Comparison of ENCODE assay signal across 10 mouse cellular contexts in the genomic region with DNA sequence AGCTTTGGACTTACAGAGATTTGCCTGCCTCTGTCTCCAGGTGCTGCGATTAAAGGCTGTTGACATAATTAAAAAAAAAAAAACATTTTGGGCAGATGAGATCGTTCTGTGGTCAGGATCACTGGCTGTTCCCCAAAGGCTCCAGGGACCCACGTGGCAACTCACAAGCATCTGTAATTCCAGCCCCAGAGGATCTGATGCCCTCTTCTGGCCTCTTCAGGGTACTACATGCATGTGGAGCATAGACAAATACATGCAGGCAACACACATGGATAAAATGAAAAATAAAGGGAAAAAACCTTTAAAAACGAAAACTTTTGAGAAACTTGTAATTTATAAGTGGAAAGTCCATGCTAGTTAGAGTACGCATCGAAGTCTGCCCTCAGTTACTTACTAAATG. TPM values are rescaled to one million over a fixed set of nuclear protein-coding genes. Genes with fewer than 3 reads are reported as not detected.
DNase-seq lines count a peak whose midpoint lies in the region; ATAC-seq and TF ChIP-seq lines count a peak whose summit lies in the region.
"Had no signal": no experiment of that assay in that cellular context is flagged by ENCODE, and none has a peak within 500 bp of the region (broad histone marks: within the 10 kb centered on the region; RNA-seq: fewer than 3 reads in every experiment).

No protein-coding gene starts in this region.

- H3K4me1 ChIP-seq in kidney, adult 2 months (ENCODE audit: control insufficient read depth, insufficient read depth, low read length): no peaks in the 10 kb centered on the region
- no peaks in the 10 kb centered on the region for H3K4me1 ChIP-seq in kidney, embryonic 15.5 days
- H3K4me1 ChIP-seq in MEL (ENCODE audit: control insufficient read depth in 1 of 2, insufficient read depth in 2 of 2, low read length in 2 of 2): peaks cover 0 to 13% of the 10 kb centered on the region in 2 experiments; a peak in 3 of 4 replicates
- H3K4me1 ChIP-seq in cortical plate, adult 2 months (ENCODE audit: control insufficient read depth, insufficient read depth, low read length): no peaks in the 10 kb centered on the region
- H3K4me1 ChIP-seq: embryonic facial prominence, embryonic 13.5 days had no signal

- no peak for ATAC-seq in kidney, embryonic 15.5 days (replicated peaks; ENCODE audit: low FRiP score)
- ATAC-seq in megakaryocyte, adult 5-6 weeks (ENCODE audit: poor library complexity, severe bottlenecking): peak; percentile 73
- ATAC-seq in frontal cortex, adult (ENCODE audit: low TSS enrichment): no peak

- no peak overlapping the region for H3K4me3 ChIP-seq in kidney, adult 2 months (ENCODE audit: insufficient read depth, low read depth, low read length)
- H3K4me3 ChIP-seq in kidney, embryonic 15.5 days (replicated peaks): no peak overlapping the region
- H3K4me3 ChIP-seq in MEL (ENCODE audit: control insufficient read depth in 1 of 2, insufficient read depth in 1 of 2, low read depth in 2 of 2, low read length in 2 of 2): no peak overlapping the region
- no peak overlapping the region for H3K4me3 ChIP-seq in cortical plate, adult 2 months (ENCODE audit: insufficient read depth, low read length)
- H3K4me3 ChIP-seq: embryonic facial prominence, embryonic 13.5 days had no signal

- H3K79me2 ChIP-seq in MEL (ENCODE audit: control insufficient read depth, insufficient read depth, low read length, poor library complexity): no peaks in the 10 kb centered on the region

- TF ChIP-seq EP300 in MEL (IDR thresholded peaks at IDR 0.05; ENCODE audit: low read depth in 1 of 2, low read length in 2 of 2): no peak

- WGBS in kidney, adult 2 months: 64% methylated on average over 6 of the region's 6 CpGs
- WGBS in kidney, embryonic 15.5 days: 68% methylated on average over 6 of the region's 6 CpGs

- H3K27me3 ChIP-seq in kidney, adult 2 months (replicated peaks; ENCODE audit: control insufficient read depth, insufficient read depth, low read length): no peaks in the 10 kb centered on the region
- no peaks in the 10 kb centered on the region for H3K27me3 ChIP-seq in kidney, embryonic 15.5 days
- H3K27me3 ChIP-seq in MEL (ENCODE audit: control insufficient read depth in 1 of 2, insufficient read depth in 2 of 2, low read length in 2 of 2): no peaks in the 10 kb centered on the region
- H3K27me3 ChIP-seq: embryonic facial prominence, embryonic 13.5 days had no signal

- no peaks in the 10 kb centered on the region for H3K36me3 ChIP-seq in kidney, adult 2 months (ENCODE audit: control insufficient read depth, insufficient read depth, low read length)
- H3K36me3 ChIP-seq in kidney, embryonic 15.5 days: no peaks in the 10 kb centered on the region
- peaks cover 0 to 3% of the 10 kb centered on the region in 2 experiments; a peak in 1 of 4 replicates for H3K36me3 ChIP-seq in MEL (ENCODE audit: control insufficient read depth in 1 of 2, insufficient read depth in 2 of 2, low read length in 2 of 2)
- H3K36me3 ChIP-seq: embryonic facial prominence, embryonic 13.5 days had no signal

- TF ChIP-seq POLR2A in kidney, adult 2 months (IDR thresholded peaks at IDR 0.05; ENCODE audit: low read depth, low read length): no peak
- TF ChIP-seq POLR2A in MEL (IDR thresholded peaks at IDR 0.05; ENCODE audit: control insufficient read depth in 1 of 2, insufficient read depth in 1 of 2, low read depth in 1 of 2, low read length in 2 of 2, poor library complexity in 1 of 2): no peak
- TF ChIP-seq POLR2A in cortical plate, adult 2 months (IDR thresholded peaks at IDR 0.05; ENCODE audit: extremely low read depth, insufficient read depth, low read length): no peak

- TF ChIP-seq CTCF in kidney, adult 2 months (conservative IDR thresholded peaks at IDR 0.05; ENCODE audit: insufficient read depth, insufficient read length, low read depth, low read length): peak; percentile 56
- peak; percentile 71 to 90 (median 81) for TF ChIP-seq CTCF in MEL (IDR thresholded peaks at IDR 0.05 in 2 of 3, conservative IDR thresholded peaks at IDR 0.05 in 1 of 3; ENCODE audit: control insufficient read depth in 1 of 3, insufficient read depth in 1 of 3, low read depth in 2 of 3, low read length in 3 of 3, poor library complexity in 1 of 3, severe bottlenecking in 1 of 3)
- 0 out of 2 replicates have a peak, but pooled peaks have one; percentile 12 for TF ChIP-seq CTCF in cortical plate, adult 2 months (IDR thresholded peaks at IDR 0.05; ENCODE audit: extremely low read depth, insufficient read depth, low read length)

- H3K9me3 ChIP-seq in kidney, embryonic 15.5 days (replicated peaks): no peaks in the 10 kb centered on the region
- no peaks in the 10 kb centered on the region for H3K9me3 ChIP-seq in MEL (replicated peaks; ENCODE audit: insufficient read depth, low read length)
- H3K9me3 ChIP-seq: embryonic facial prominence, embryonic 13.5 days had no signal

- TF ChIP-seq RAD21 in MEL (IDR thresholded peaks at IDR 0.05; ENCODE audit: low read depth, low read length): peak; percentile 69

- no peak overlapping the region for H3K4me2 ChIP-seq in kidney, embryonic 15.5 days
- H3K4me2 ChIP-seq: embryonic facial prominence, embryonic 13.5 days had no signal

- DNase-seq in kidney, adult 2 months: peak; percentile 17
- DNase-seq in MEL (ENCODE audit: low read depth, low spot score): peak; percentile 89
- DNase-seq in gastrocnemius, adult 18-20 months (ENCODE audit: low spot score): no peak
- DNase-seq in gastrocnemius, postnatal 25 days: no peak

- H3K27ac ChIP-seq in kidney, adult 2 months (ENCODE audit: insufficient read depth, low read depth, low read length): no peak overlapping the region
- no peak overlapping the region for H3K27ac ChIP-seq in kidney, embryonic 15.5 days
- no peak overlapping the region for H3K27ac ChIP-seq in MEL (ENCODE audit: control insufficient read depth, low read depth, low read length)
- no peak overlapping the region for H3K27ac ChIP-seq in cortical plate, adult 2 months (ENCODE audit: insufficient read depth, low read length)
- H3K27ac ChIP-seq: embryonic facial prominence, embryonic 13.5 days had no signal

- H3K9ac ChIP-seq in kidney, embryonic 15.5 days: no peak overlapping the region
- no peak overlapping the region for H3K9ac ChIP-seq in MEL (ENCODE audit: control insufficient read depth, low read depth, low read length, poor library complexity, severe bottlenecking)
- H3K9ac ChIP-seq: embryonic facial prominence, embryonic 13.5 days had no signal

TF ChIP-seq in MEL, 35 proteins besides CTCF, POLR2A, EP300 and RAD21 (continues in another document):
- TF ChIP-seq MXI1 (IDR thresholded peaks at IDR 0.05; ENCODE audit: low read depth, low read length): peak; percentile 93
- TF ChIP-seq POLR2AphosphoS2 (IDR thresholded peaks at IDR 0.05; ENCODE audit: low read length): no peak
- TF ChIP-seq RCOR1 (IDR thresholded peaks at IDR 0.05; ENCODE audit: low read depth, low read length): no peak
- no peak for TF ChIP-seq NELFE (IDR thresholded peaks at IDR 0.05; ENCODE audit: low read depth, low read length)
- TF ChIP-seq BHLHE40 (IDR thresholded peaks at IDR 0.05; ENCODE audit: borderline replicate concordance, low read depth, low read length): no peak
- no peak for TF ChIP-seq TCF12 (IDR thresholded peaks at IDR 0.05; ENCODE audit: low read depth, low read length)

RNA-seq across cellular contexts. Expression of a gene that starts 1.8 kb away (rescaled TPM):
- 0.05 TPM in 1 of 2 replicates, not detected in the other for polyA plus RNA-seq in kidney, adult 2 months (2012; rRNA removed)
- 0.17 and 0.26 TPM in 2 replicates for polyA plus RNA-seq in kidney, embryonic 15.5 days (2015; fragmentation: Nextera tagmentation; extraction: Ambion mirVana)
- total RNA-seq in MEL (2012; rRNA removed): 1.2 and 1.7 TPM in 2 replicates
- polyA plus RNA-seq in MEL (2012; ENCODE audit: insufficient read depth in 1 of 2, insufficient read length in 2 of 2, low read depth in 1 of 2, low replicate concordance in 2 of 2, missing spikeins in 1 of 2): 1 to 10 TPM in 1 of 2 experiments, not detected in 1; 2.7 TPM
- polyA plus RNA-seq in cortical plate, adult 2 months (2012; rRNA removed): not detected in 2 replicates
- total RNA-seq in megakaryocyte, adult 5-6 weeks (2015): not detected in 2 replicates
- not detected in 2 replicates for total RNA-seq in megakaryocyte, adult 5-6 weeks (2017)
- not detected for total RNA-seq in gastrocnemius, adult 18-20 months (2021)
- not detected for total RNA-seq in gastrocnemius, postnatal 25 days (2021)
- polyA plus RNA-seq: embryonic facial prominence, embryonic 13.5 days; neural tube, embryonic 14.5 days had no signal

RNA-seq across cellular contexts. Expression of a gene that starts 25.1 kb away (rescaled TPM):
- 18.2 and 20.0 TPM in 2 replicates for polyA plus RNA-seq in kidney, adult 2 months (2012; rRNA removed)
- 14.0 and 14.3 TPM in 2 replicates for polyA plus RNA-seq in kidney, embryonic 15.5 days (2015; fragmentation: Nextera tagmentation; extraction: Ambion mirVana)
- 76.3 and 88.0 TPM in 2 replicates for total RNA-seq in MEL (2012; rRNA removed)
- 100 to 1,000 TPM in 1 of 2 experiments, 10 to 100 TPM in 1; 43.4 to 101 TPM for polyA plus RNA-seq in MEL (2012; ENCODE audit: insufficient read depth in 1 of 2, insufficient read length in 2 of 2, low read depth in 1 of 2, low replicate concordance in 2 of 2, missing spikeins in 1 of 2)
- 29.2 and 32.9 TPM in 2 replicates for polyA plus RNA-seq in cortical plate, adult 2 months (2012; rRNA removed)
- total RNA-seq in megakaryocyte, adult 5-6 weeks (2015): 16.1 and 17.2 TPM in 2 replicates
- total RNA-seq in megakaryocyte, adult 5-6 weeks (2017): 29.2 and 37.1 TPM in 2 replicates
- total RNA-seq in gastrocnemius, adult 18-20 months (2021): 1 to 10 TPM; 8.3 to 9.1 TPM
- total RNA-seq in gastrocnemius, postnatal 25 days (2021): 10 to 100 TPM; 10.3 to 13.0 TPM

RNA-seq across cellular contexts. Expression of a gene that starts 52.2 kb away (rescaled TPM):
- polyA plus RNA-seq in kidney, adult 2 months (2012; rRNA removed): 253 and 280 TPM in 2 replicates
- 157 TPM in 2 replicates for polyA plus RNA-seq in kidney, embryonic 15.5 days (2015; fragmentation: Nextera tagmentation; extraction: Ambion mirVana)
- total RNA-seq in MEL (2012; rRNA removed): 162 and 173 TPM in 2 replicates
- polyA plus RNA-seq in MEL (2012; ENCODE audit: insufficient read depth in 1 of 2, insufficient read length in 2 of 2, low read depth in 1 of 2, low replicate concordance in 2 of 2, missing spikeins in 1 of 2): 100 to 1,000 TPM in 1 of 2 experiments, 10 to 100 TPM in 1; 33.0 to 161 TPM
- polyA plus RNA-seq in cortical plate, adult 2 months (2012; rRNA removed): 88.0 and 94.8 TPM in 2 replicates
- total RNA-seq in megakaryocyte, adult 5-6 weeks (2015): 44.1 and 50.8 TPM in 2 replicates
- 56.8 and 66.5 TPM in 2 replicates for total RNA-seq in megakaryocyte, adult 5-6 weeks (2017)
- 100 to 1,000 TPM; 403 to 518 TPM for total RNA-seq in gastrocnemius, adult 18-20 months (2021)
- 100 to 1,000 TPM; 301 to 366 TPM for total RNA-seq in gastrocnemius, postnatal 25 days (2021)

RNA-seq across cellular contexts. Expression of a gene that starts 52.3 kb away (rescaled TPM):
- 116 and 122 TPM in 2 replicates for polyA plus RNA-seq in kidney, adult 2 months (2012; rRNA removed)
- polyA plus RNA-seq in kidney, embryonic 15.5 days (2015; fragmentation: Nextera tagmentation; extraction: Ambion mirVana): 149 and 156 TPM in 2 replicates
- 120 and 121 TPM in 2 replicates for total RNA-seq in MEL (2012; rRNA removed)
- polyA plus RNA-seq in MEL (2012; ENCODE audit: insufficient read depth in 1 of 2, insufficient read length in 2 of 2, low read depth in 1 of 2, low replicate concordance in 2 of 2, missing spikeins in 1 of 2): 100 to 1,000 TPM; 107 to 271 TPM
- polyA plus RNA-seq in cortical plate, adult 2 months (2012; rRNA removed): 64.9 and 67.7 TPM in 2 replicates
- total RNA-seq in megakaryocyte, adult 5-6 weeks (2015): 45.5 and 46.4 TPM in 2 replicates
- 119 and 133 TPM in 2 replicates for total RNA-seq in megakaryocyte, adult 5-6 weeks (2017)
- total RNA-seq in gastrocnemius, adult 18-20 months (2021): 100 to 1,000 TPM; 326 to 396 TPM
- 100 to 1,000 TPM; 270 to 342 TPM for total RNA-seq in gastrocnemius, postnatal 25 days (2021)

Comparison
In these comparisons a context has a peak if more than half of its experiments do, and no peak if none do; other contexts are left out.
1. DNase-seq: peak in kidney, adult 2 months (single experiment) and MEL (single experiment); none in gastrocnemius, adult 18-20 months (single experiment) and gastrocnemius, postnatal 25 days (single experiment).
2. CTCF ChIP-seq: peak in every context shown above with its lines; median percentile 81 in MEL; 56 in kidney, adult 2 months; 12 in cortical plate, adult 2 months.